Mouse (Mus musculus): Measurements from ENCODE around the gene Sec31a.

GRCm38 (mm10) chr5:100428734-100429343 is 12.8 kb upstream of the Sec31a start:
- TF ChIP-seq CTCF (IDR thresholded peaks at IDR 0.05) (no peak), EP300 (IDR thresholded peaks at IDR 0.05) (no peak)

Data from lung, postnatal 0 days (tissue).